Mouse (Mus musculus) lung, embryonic 14.5 days (tissue): ENCODE measurements around the gene Pusl1. TPM values are rescaled to one million over a fixed set of nuclear protein-coding genes. Genes with fewer than 3 reads are reported as not detected.

ENCODE experiments used
- ATAC-seq: fragments of 200-750 bp; cut with Nextera tagmentation; 2 replicates; pipeline ENCODE4 v1.8.0; 2017; ENCODE audit warnings: mild to moderate bottlenecking, moderate TSS enrichment, moderate library complexity; ENCODE audit not compliant: insufficient read depth
- DNase-seq: peaks from one replicate; pipeline ENCODE4 v3.0.0-alpha.2; 2015
- H3K27ac ChIP-seq: fragments of 300-500 bp; sonication (generic); 2 replicates; pipeline ENCODE4 v1.5.1; 2014; ENCODE audit warnings: low read depth, mild to moderate bottlenecking, moderate library complexity
- H3K27me3 ChIP-seq: fragments of 300-500 bp; sonication (generic); 2 replicates; pipeline ENCODE4 v1.6.1; 2014; ENCODE audit warnings: low read length, control low read depth; ENCODE audit not compliant: insufficient read depth
- H3K36me3 ChIP-seq: fragments of 300-500 bp; sonication (generic); 2 replicates; pipeline ENCODE4 v1.6.1; 2014; ENCODE audit warnings: control low read depth; ENCODE audit not compliant: insufficient read depth
- H3K4me1 ChIP-seq: fragments of 300-500 bp; sonication (generic); 2 replicates; pipeline ENCODE4 v1.6.1; 2014; ENCODE audit warnings: antibody characterized with exemption, control low read depth; ENCODE audit not compliant: insufficient read depth
- H3K4me2 ChIP-seq: fragments of 300-500 bp; sonication (generic); 2 replicates; pipeline ENCODE4 v1.6.1; 2014; ENCODE audit warnings: mild to moderate bottlenecking
- H3K4me3 ChIP-seq: fragments of 300-500 bp; sonication (generic); 2 replicates; pipeline ENCODE4 v1.5.1; 2014; ENCODE audit warnings: low read depth, low read length
- H3K9ac ChIP-seq: fragments of 300-500 bp; sonication (generic); 2 replicates; pipeline ENCODE4 v1.6.1; 2014
- H3K9me3 ChIP-seq: fragments of 300-500 bp; sonication (generic); 2 replicates; pipeline ENCODE4 v1.6.1; 2016; ENCODE audit warnings: low read depth, low read length, control low read depth
- CTCF ChIP-seq: IDR thresholded peaks from 2 replicates; pipeline ENCODE4 v1.5.1; 2016; ENCODE audit warnings: antibody characterized with exemption, low read depth
- WGBS: fragments of 180-500 bp; shearing (Covaris S2); extraction: QIAGEN DNeasy Blood & Tissue Kit; methylation state at CpG from one replicate; pipeline ENCODE4 v1.1.7; 2014; 5-methylcytosine and 5-hydroxymethylcytosine counted together
- polyA plus RNA-seq: library from polyadenylated mRNA; unstranded; fragments of >200 nt; fragmentation: Nextera tagmentation; extraction: Ambion mirVana; gene quantifications from 2 replicates; pipeline ENCODE4 v1.2.1, GENCODE M21; 2014

Pusl1 gene
- polyA plus RNA-seq, 1 experiment from 2014 or later = 50.9 TPM

GRCm38 (mm10) chr4:155895216-155895615, 3.6 kb upstream of the Pusl1 start:
- Histone ChIP-seq H3K9ac (no peak overlapping the region), H3K4me3 (no peak overlapping the region), H3K27me3 (no peaks in the 10 kb centered on the region), H3K9me3 (no peaks in the 10 kb centered on the region), H3K4me2 (peak overlapping the region; percentile 97), H3K4me1 (peaks cover 15% of the 10 kb centered on the region), H3K36me3 (peaks cover 37% of the 10 kb centered on the region), H3K27ac (peak overlapping the region; percentile 69; the same call in 1 of the 2 replicates)
- DNase-seq = peak; percentile 57
- ATAC-seq = no peak
- no peak for TF ChIP-seq CTCF
- 27% methylated on average over 6 of the region's 6 CpGs for WGBS

GRCm38 (mm10) chr4:155894311-155894881, 2.8 kb upstream of the Pusl1 start:
- DNase-seq = peak; percentile 67
- peak overlapping the region; percentile 69 for H3K27ac ChIP-seq
- peak overlapping the region; percentile 12; the same call in 1 of the 2 replicates for H3K4me3 ChIP-seq
- peak overlapping the region; percentile 16; the same call in 1 of the 2 replicates for H3K9ac ChIP-seq
- no peaks in the 10 kb centered on the region for H3K9me3 ChIP-seq
- H3K4me2 ChIP-seq = peak overlapping the region; percentile 97
- H3K36me3 ChIP-seq = peaks cover 37% of the 10 kb centered on the region
- H3K4me1 ChIP-seq = peaks cover 15% of the 10 kb centered on the region
- peak; percentile 9; the same call in 1 of the 2 replicates for TF ChIP-seq CTCF
- no peak for ATAC-seq
- H3K27me3 ChIP-seq = no peaks in the 10 kb centered on the region
- 15% methylated on average over 8 of the region's 8 CpGs for whole genome bisulfite sequencing

GRCm38 (mm10) chr4:155893212-155893690, 1.7 kb upstream of the Pusl1 start:
- Histone ChIP-seq H3K4me2 (peak overlapping the region; percentile 97), H3K27ac (no peak overlapping the region), H3K4me3 (peak overlapping the region; percentile 87), H3K4me1 (peaks cover 15% of the 10 kb centered on the region), H3K9me3 (no peaks in the 10 kb centered on the region), H3K36me3 (peaks cover 37% of the 10 kb centered on the region), H3K27me3 (no peaks in the 10 kb centered on the region), H3K9ac (no peak overlapping the region; the same call in 1 of the 2 replicates)
- no peak for ATAC-seq
- 60% methylated on average over 8 of the region's 8 CpGs for WGBS
- no peak for DNase-seq
- TF ChIP-seq CTCF = no peak

- Histone ChIP-seq H3K9me3 (no peaks in the 10 kb centered on the region), H3K27me3 (no peaks in the 10 kb centered on the region), H3K4me2 (peak overlapping the region; percentile 97), H3K36me3 (peaks cover 41% of the 10 kb centered on the region), H3K27ac (peak overlapping the region; percentile 92), H3K4me3 (peak overlapping the region; percentile 87), H3K4me1 (peaks cover 15% of the 10 kb centered on the region), H3K9ac (peak overlapping the region; percentile 80)
- peak; percentile 19 for ATAC-seq
- 5% methylated on average over 37 of the region's 37 CpGs for WGBS
- no peak for TF ChIP-seq CTCF
- peak; percentile 48 for DNase-seq
These were observed 1.0 kb upstream of the Pusl1 start for GRCm38 (mm10) chr4:155892438-155893211.

GRCm38 (mm10) chr4:155892017-155892416, 436 bp upstream of the Pusl1 start:
- H3K27me3 ChIP-seq = no peaks in the 10 kb centered on the region
- 0% methylated on average over 52 of the region's 56 CpGs for WGBS
- H3K4me1 ChIP-seq = peaks cover 15% of the 10 kb centered on the region
- H3K4me3 ChIP-seq = peak overlapping the region; percentile 87
- H3K27ac ChIP-seq = peak overlapping the region; percentile 92
- peak overlapping the region; percentile 80 for H3K9ac ChIP-seq
- no peaks in the 10 kb centered on the region for H3K9me3 ChIP-seq
- peaks cover 46% of the 10 kb centered on the region for H3K36me3 ChIP-seq
- TF ChIP-seq CTCF = peak; percentile 49
- peak; percentile 94 for DNase-seq
- peak overlapping the region; percentile 97 for H3K4me2 ChIP-seq
- peak; percentile 90 for ATAC-seq

- no peak for TF ChIP-seq CTCF
- H3K27ac ChIP-seq = no peak overlapping the region
- WGBS = under 1% methylated on average over 34 of the region's 34 CpGs
- peaks cover 46% of the 10 kb centered on the region for H3K36me3 ChIP-seq
- no peaks in the 10 kb centered on the region for H3K27me3 ChIP-seq
- H3K4me2 ChIP-seq = peak overlapping the region; percentile 97
- H3K4me3 ChIP-seq = peak overlapping the region; percentile 87
- ATAC-seq (0 out of 2 replicates have a peak, but pooled peaks have one; percentile 0), DNase-seq (peak; percentile 8)
- H3K9ac ChIP-seq = peak overlapping the region; percentile 65
- no peaks in the 10 kb centered on the region for H3K9me3 ChIP-seq
- H3K4me1 ChIP-seq = peaks cover 15% of the 10 kb centered on the region
These were observed 540 bp downstream of the Pusl1 start for GRCm38 (mm10) chr4:155891011-155891471.

GRCm38 (mm10) chr4:155889316-155889715, 2.3 kb downstream of the Pusl1 start:
- Histone ChIP-seq H3K9ac (no peak overlapping the region), H3K4me3 (no peak overlapping the region), H3K36me3 (peaks cover 53% of the 10 kb centered on the region), H3K4me2 (no peak overlapping the region), H3K9me3 (no peaks in the 10 kb centered on the region), H3K27me3 (no peaks in the 10 kb centered on the region), H3K27ac (no peak overlapping the region), H3K4me1 (peaks cover 6% of the 10 kb centered on the region)
- ATAC-seq (no peak), DNase-seq (no peak)
- no peak for TF ChIP-seq CTCF
- 78% methylated on average over 5 of the region's 5 CpGs for WGBS
